Mouse (Mus musculus) cerebellum, postnatal 14 days (tissue): ENCODE measurements around the gene Atxn7l3.
A peak's percentile ranks its signal among the peaks of the same experiment; 100 is the strongest.

Experiments
- DNase-seq, 2 experiments: peaks; one replicate each; pipeline ENCODE4 v3.0.0; 2021; ENCODE audit warnings: mixed read lengths in 2 of 2

Gene Atxn7l3

DNA sequence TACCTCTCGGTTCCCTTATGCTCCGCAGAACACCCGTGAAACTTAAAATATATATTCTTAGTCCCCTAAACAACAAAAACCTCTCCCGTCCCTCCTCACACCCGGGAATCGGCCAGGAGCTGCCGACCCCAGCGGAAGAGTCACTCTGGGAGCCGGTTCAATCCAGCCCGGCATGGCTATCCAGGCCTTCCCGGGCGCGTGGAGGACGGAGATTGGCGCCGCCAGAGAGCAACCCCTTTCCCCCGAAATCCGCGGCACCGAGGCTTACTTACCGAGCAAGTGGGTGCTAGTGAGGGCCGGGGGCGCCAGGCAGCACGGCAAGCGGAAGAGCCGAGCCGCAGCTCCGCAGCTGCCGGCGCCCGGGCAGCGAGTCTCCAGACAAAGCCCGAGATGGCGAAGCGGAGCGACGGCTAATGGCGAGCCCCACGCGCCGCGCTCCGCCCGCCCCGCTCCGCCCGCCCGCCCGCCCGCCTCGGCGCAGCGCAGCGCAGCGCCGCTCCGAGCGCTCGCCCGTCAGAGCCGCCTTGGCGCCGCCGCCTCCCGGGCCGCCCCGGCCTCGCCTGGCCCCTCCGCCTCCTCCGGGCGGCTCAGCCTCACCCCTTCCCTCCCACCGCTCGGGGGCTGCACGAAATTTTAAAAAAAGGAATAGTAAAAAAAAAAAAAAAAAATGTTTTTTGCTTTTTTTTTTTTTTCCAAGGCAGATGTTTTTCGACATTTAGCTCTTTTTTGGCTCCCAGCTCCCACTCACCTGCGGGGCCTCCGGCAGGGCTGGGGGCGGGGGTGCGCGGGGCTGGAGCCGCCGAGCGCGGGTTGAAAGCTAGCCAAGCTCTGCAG is 22.4 kb upstream of the Atxn7l3 start:
- peak; percentile 66 to 70 for DNase-seq

- DNase-seq: peak in 1 of 2 experiments; percentile 80
These were observed 21.6 kb upstream of the Atxn7l3 start for GRCm38 (mm10) chr11:102317901-102318575.

DNA sequence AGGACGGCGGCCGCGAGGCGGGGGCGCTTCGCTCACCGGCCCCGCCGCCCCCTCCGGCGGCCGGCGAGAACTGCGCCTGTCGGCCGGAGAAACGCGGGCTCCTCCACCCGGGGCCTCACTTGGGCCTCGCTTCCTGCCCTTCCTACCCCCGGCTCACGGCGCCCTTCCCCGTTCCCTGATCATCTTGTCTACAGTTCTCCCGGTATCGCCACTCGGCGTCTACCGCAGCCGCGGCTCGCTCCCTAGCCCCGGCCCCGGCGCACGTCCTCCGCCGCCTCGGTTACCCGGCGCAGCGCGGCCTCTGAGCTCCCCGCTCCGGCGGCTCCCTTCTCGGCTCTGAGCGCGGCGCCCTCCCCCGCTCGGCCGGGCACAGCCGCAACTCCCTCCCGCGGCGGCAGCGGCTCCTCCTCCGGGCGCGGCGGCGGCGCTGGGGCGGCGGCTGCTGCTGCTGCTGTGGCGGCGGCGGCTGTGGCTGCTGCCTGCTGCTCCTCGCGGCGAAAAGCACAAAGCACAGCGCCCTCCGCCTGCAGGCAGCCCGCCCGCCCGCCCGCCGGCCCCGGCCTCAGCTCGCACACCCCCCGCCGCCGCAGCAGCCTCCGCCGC is 21.0 kb upstream of the Atxn7l3 start:
- peak; percentile 78 to 81 for DNase-seq

DNA sequence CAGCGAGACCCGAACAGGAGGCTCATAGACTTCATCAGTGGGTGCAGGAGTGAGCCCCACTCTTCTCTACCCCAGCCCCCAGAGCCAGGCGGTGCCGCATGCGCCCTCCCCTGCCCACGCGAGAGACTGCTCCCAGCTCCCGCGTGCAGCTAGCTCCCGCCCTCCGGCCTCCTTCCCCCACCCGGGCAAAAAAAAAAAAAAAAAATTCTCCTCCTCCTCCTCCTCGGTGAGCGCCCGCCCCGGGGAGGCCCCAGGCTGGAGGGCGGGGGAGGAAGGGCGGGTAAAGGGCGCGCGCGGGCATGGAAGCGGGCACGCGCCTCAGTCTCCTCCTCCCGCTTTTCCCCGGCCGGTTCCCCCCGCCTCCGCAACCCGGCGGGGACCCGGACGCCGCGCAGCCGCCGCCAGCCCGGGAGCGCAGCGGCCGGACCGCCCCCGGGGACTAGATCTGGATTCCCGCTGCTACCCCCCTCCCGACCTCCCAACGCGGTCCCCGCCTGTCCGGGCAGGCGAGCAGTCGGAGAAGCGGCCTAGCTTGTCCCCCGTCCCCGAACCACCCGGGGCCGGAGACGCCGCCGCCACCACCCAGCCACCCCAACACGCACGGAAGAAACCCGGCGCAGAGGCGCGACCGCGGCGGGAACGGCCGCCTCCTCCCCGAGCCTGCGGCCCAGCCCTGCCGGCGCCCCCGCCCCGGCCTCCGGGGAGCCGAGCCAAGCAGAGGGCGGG is 20.3 kb upstream of the Atxn7l3 start:
- DNase-seq: peak; percentile 85 to 90

- peak in 1 of 2 experiments; percentile 37 for DNase-seq
These were observed 19.5 kb upstream of the Atxn7l3 start for GRCm38 (mm10) chr11:102315690-102316571.

DNA sequence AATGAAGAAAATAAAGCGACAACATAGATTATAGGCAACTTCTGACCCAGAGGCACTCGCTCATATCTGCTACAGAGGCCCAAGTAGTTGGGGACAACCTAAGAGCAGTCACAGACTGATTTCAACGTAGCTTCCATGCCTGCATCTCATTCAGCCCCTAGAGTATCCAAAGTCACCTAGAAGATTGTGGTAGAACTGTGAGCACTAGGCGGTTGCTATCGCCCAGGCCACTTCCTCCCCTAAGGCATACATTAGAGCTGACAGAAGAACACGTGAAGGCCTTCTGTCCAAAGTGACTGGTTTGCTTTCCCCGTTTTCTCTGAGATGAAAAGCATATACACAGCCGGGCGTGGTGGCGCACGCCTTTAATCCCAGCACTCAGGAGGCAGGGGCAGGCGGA is 17.9 kb upstream of the Atxn7l3 start:
- no peak for DNase-seq

- no peak for DNase-seq
These were observed 16.2 kb upstream of the Atxn7l3 start for GRCm38 (mm10) chr11:102312586-102312985.

DNA sequence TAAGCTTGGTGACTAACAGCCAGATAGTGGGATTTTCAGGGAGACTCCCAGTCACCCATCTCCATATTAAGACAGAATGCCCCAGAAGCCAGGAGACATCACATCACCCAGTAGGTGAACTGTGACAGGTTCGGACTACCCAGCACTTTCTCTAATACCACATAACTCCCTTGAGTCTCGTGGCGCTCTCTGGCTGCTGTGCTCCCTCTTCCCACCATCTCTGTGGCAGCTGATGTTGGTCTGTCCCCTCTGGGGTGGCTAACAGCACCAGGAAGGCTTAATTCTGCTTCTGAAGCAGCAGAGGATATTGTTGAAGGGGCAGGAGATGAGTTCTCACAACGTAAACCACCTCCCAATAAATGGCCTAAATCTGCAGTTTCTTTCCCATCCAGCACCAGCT is 15.5 kb upstream of the Atxn7l3 start:
- no peak for DNase-seq

- no peak for DNase-seq
These were observed 14.6 kb upstream of the Atxn7l3 start for GRCm38 (mm10) chr11:102310768-102311695.

GRCm38 (mm10) chr11:102309821-102310617 is 13.6 kb upstream of the Atxn7l3 start:
- peak in 1 of 2 experiments; percentile 50 for DNase-seq

DNA sequence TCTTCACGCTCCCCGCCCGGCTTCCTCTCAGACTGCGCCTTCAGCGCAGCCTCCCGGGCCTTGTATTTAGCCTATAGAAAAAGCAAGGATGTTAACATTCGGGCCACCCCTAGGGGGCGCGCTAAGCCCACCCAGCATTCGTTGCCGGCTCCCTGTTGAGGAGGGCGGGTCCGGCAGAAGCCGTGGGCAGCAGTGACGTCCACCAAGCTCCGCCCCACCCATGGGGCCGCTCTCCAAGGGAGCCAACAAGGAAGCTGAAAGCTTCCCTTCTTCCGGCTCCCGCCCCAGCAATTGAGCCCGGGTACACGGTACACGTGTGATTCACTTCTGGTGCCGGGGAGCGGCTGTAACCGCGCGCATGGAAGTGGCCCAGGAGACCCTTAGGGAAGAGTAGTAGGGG is 12.5 kb upstream of the Atxn7l3 start:
- DNase-seq: peak; percentile 96 to 97

DNA sequence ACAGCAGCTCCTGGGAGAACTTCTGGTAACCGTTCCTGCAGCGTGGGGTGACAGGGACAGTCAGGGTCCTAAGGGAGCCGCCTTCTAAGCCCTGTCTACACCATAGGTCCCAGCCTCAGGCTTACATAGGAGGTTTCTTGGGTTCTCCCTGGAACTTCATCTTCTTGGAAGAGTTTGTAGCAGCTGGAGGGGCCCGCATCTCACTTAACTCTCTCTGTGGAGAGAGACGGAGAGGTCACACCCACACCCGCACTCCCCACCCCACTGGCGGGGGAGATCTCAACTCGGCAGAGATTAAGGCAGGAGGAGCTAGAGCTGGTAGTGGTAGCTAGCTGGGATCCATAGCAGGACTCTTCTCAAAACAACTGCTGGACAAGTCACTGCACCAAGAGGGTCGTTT is 11.7 kb upstream of the Atxn7l3 start:
- DNase-seq: no peak

- no peak for DNase-seq
These were observed 8.9 kb upstream of the Atxn7l3 start for GRCm38 (mm10) chr11:102305359-102305758.

DNA sequence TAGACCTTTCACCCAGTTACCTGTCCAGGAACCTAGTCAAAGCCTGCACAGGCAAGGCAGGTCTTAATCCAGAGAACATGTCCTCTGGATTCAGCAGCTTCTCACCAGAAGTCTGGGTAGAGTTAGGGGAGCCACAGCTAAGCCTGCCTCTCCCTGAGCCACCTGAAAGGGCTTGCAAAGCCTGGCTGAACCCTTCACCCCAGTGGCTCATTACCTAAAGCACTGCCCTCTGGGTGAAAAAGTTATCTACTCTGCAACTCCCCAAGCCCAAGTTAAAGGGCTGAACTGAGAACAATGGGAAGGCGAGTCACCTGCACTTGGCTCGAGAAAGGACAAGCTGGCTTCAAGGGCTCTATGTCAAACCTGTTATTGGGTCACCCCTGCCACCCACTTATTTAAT is 7.7 kb upstream of the Atxn7l3 start:
- DNase-seq: no peak

GRCm38 (mm10) chr11:102299839-102300238 is 3.4 kb upstream of the Atxn7l3 start:
- peak; percentile 75 to 88 for DNase-seq

DNA sequence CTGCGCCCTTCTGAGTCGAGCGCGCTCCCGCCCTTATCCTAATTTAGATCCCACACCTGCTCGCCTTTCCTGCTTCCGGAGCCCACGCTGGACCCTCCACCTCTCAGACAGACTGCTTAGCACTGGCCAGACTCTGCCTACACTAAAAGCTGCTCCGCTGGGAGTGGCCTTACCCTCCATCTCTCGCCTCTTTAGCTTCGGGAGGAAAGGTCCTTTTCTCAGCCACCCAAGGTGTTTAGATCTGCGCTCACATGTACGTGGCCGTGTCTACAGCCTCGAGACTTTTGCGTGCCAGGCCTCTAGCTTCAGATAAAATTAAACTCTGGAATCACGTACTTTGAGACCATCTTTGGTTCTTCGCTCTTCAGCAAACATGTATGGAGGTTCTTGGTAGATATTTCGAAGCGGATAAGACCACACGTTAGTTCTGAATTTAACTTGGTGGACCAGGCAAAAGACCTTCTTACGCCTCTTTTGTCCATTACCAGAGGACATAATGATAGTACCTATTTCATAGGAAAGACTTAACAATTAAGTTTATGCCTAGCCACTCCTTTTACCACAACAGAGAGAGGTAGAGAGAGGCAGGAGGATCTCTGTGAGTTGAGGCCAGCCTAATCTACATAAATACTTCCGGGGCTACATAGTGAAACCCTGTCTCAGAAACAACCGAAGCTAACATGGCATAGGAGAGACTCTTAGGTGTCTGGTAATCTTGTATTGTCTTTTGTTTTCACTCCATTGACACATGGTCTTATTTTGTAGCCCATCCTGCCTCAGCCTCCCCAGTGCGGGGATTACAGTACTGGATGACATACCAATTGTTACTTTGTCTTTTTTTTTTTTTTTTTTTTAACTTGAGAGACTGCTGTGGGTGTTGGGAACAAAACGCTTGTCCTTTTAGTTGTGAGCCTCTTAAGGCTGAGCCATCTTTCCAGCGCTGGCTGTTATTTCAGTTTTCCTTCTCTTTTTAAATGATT is 1.4 kb upstream of the Atxn7l3 start:
- no peak for DNase-seq

DNA sequence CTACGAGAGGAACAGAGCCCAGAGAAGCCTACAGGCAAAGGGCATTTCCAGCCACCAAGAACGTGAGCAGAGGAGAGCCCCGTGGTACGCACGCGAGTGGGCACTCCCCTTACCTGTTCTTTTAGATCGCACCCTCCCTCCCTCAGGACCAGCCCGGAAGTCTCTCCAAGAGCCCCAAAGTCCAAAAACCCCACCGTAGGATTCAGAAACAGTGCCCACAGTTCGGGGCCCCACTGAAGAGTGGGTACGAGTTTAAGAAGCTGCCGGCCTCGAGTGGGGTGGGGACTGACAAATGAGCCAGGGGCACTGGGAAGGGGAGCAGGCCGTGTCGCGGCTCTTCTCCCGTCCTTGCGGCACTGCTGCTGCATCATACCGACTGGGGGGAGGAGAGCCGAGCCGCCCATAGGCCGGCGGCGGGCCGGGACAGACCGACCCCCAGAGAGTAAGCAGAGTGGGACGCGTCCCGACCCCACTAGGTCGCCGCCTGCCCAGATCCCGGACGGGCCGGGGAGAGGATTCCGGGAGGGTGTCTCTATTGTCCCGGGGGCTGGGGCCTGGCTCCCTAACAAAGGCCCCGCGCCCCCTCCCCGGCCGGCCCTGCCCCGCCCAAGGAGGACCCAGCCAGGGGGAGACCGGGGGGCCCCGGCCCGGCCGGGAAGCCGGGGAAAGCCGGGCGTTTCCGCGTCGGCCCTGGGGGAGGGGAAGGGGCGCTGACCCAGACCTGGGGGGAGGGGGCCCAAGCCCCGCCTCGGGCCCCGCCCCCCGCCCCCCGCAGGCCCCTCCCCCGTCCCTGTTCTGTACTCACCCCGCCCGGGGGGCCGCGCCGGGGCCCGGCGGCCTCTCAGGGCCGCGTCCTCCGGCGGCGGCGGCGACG is 596 bp downstream of the Atxn7l3 start:
- peak; percentile 61 to 63 for DNase-seq
